22 mouse cellular contexts compared by ENCODE assay signal in genomic region chr17:65725381-65725780, GRCm38 (mm10). TPM values are rescaled to one million over a fixed set of nuclear protein-coding genes. Genes with fewer than 3 reads are reported as not detected.
DNase-seq lines count a peak whose midpoint lies in the region; ATAC-seq and TF ChIP-seq lines count a peak whose summit lies in the region.
"Had no signal": no experiment of that assay in that cellular context is flagged by ENCODE, and none has a peak within 500 bp of the region (broad histone marks: within the 10 kb centered on the region; RNA-seq: fewer than 3 reads in every experiment).

No protein-coding gene starts in this region.

- ATAC-seq in kidney, embryonic 16.5 days (ENCODE audit: low FRiP score, low TSS enrichment), result no peak
- ATAC-seq: CD4-positive, CD25-positive, alpha-beta regulatory T cell, adult 4 months; forebrain, embryonic 15.5 days; intestine, embryonic 16.5 days had no signal

- peak overlapping the region; percentile 17; the same call in 1 of the 2 replicates for H3K27ac ChIP-seq in spleen, adult 2 months (ENCODE audit: insufficient read depth, low read length)
- peak overlapping the region; percentile 25 for H3K27ac ChIP-seq in bone marrow, adult 2 months (ENCODE audit: control insufficient read depth, insufficient read depth, low read depth, low read length, poor library complexity)
- H3K27ac ChIP-seq in kidney, embryonic 16.5 days (ENCODE audit: low read length), result no peak overlapping the region
- H3K27ac ChIP-seq in midbrain, embryonic 10.5 days (replicated peaks), result no peak overlapping the region
- H3K27ac ChIP-seq: embryonic facial prominence, embryonic 12.5 days; forebrain, embryonic 15.5 days; heart, embryonic 10.5 days; hindbrain, embryonic 15.5 days had no signal

- no peaks in the 10 kb centered on the region for H3K36me3 ChIP-seq in spleen, adult 2 months (ENCODE audit: control insufficient read depth, insufficient read depth, low read length)
- H3K36me3 ChIP-seq in kidney, embryonic 16.5 days (ENCODE audit: insufficient read depth, low read length), result peaks cover 3% of the 10 kb centered on the region
- peaks cover 12% of the 10 kb centered on the region for H3K36me3 ChIP-seq in midbrain, embryonic 10.5 days
- H3K36me3 ChIP-seq: G1E; hindbrain, embryonic 15.5 days had no signal

- no peaks in the 10 kb centered on the region for H3K27me3 ChIP-seq in spleen, adult 2 months (ENCODE audit: control insufficient read depth, insufficient read depth, low read length)
- H3K27me3 ChIP-seq in kidney, embryonic 16.5 days (ENCODE audit: insufficient read depth, low read length), result no peaks in the 10 kb centered on the region
- no peaks in the 10 kb centered on the region for H3K27me3 ChIP-seq in midbrain, embryonic 10.5 days (ENCODE audit: low read depth, poor library complexity, severe bottlenecking)
- H3K27me3 ChIP-seq: embryonic facial prominence, embryonic 12.5 days; forebrain, embryonic 15.5 days; hindbrain, embryonic 15.5 days had no signal

- H3K4me2 ChIP-seq in kidney, embryonic 16.5 days (replicated peaks; ENCODE audit: low read depth, low read length), result no peak overlapping the region
- H3K4me2 ChIP-seq: embryonic facial prominence, embryonic 12.5 days; forebrain, embryonic 15.5 days; hindbrain, embryonic 15.5 days had no signal

- no peak for TF ChIP-seq CTCF in spleen, adult 2 months (IDR thresholded peaks at IDR 0.05; ENCODE audit: extremely low read depth, insufficient read depth, insufficient read length, insufficient replicate concordance)
- no peak for TF ChIP-seq CTCF in bone marrow, adult 2 months (IDR thresholded peaks at IDR 0.05; ENCODE audit: control insufficient read depth, insufficient read depth, low read length)

- DNase-seq in spleen, adult 2 months (ENCODE audit: low read depth in 1 of 2, low spot score in 2 of 2), result no peak
- no peak for DNase-seq in spleen, adult 12 weeks (ENCODE audit: low spot score)
- peak; percentile 88 for DNase-seq in ES-CJ7 (ENCODE audit: low read depth, low spot score)
- DNase-seq in heart, postnatal 4 days, result no peak
- no peak for DNase-seq in midbrain, embryonic 10.5 days (ENCODE audit: low spot score)
- DNase-seq: adrenal gland, adult 8-10 months; adrenal gland, postnatal 36 days; cerebellum, adult 9-10 months; cerebellum, postnatal 25 days; gastrocnemius, postnatal 10 days; heart, adult 18-20 months; heart, postnatal 10 days; kidney, adult 2 months had no signal

- 67% methylated on average over 8 of the region's 8 CpGs for WGBS in spleen, adult 2 months
- WGBS in bone marrow, adult 2 months, result 65% methylated on average over 8 of the region's 8 CpGs
- WGBS in kidney, embryonic 16.5 days, result 72% methylated on average over 8 of the region's 8 CpGs
- 51% methylated on average over 8 of the region's 8 CpGs for WGBS in midbrain, embryonic 10.5 days

- no peaks in the 10 kb centered on the region for H3K9me3 ChIP-seq in kidney, embryonic 16.5 days (ENCODE audit: low read length)
- H3K9me3 ChIP-seq in midbrain, embryonic 10.5 days (replicated peaks), result 0 out of 2 replicates have a peak, but pooled peaks cover 4% of the 10 kb centered on the region
- H3K9me3 ChIP-seq: embryonic facial prominence, embryonic 12.5 days; forebrain, embryonic 15.5 days; G1E; heart, embryonic 10.5 days; hindbrain, embryonic 15.5 days had no signal

- H3K9ac ChIP-seq in kidney, embryonic 16.5 days (replicated peaks; ENCODE audit: low read length), result no peak overlapping the region
- H3K9ac ChIP-seq: embryonic facial prominence, embryonic 12.5 days; forebrain, embryonic 15.5 days; hindbrain, embryonic 15.5 days had no signal

- TF ChIP-seq POLR2A in spleen, adult 2 months (IDR thresholded peaks at IDR 0.05; ENCODE audit: low read depth, low read length), result no peak
- TF ChIP-seq POLR2A in bone marrow, adult 2 months (IDR thresholded peaks at IDR 0.05; ENCODE audit: borderline replicate concordance, control insufficient read depth, low read depth, low read length), result no peak

- H3K4me3 ChIP-seq in spleen, adult 2 months (ENCODE audit: extremely low read depth, insufficient read depth, insufficient read length), result no peak overlapping the region
- no peak overlapping the region for H3K4me3 ChIP-seq in bone marrow, adult 2 months (replicated peaks; ENCODE audit: control insufficient read depth, low read depth, low read length)
- no peak overlapping the region for H3K4me3 ChIP-seq in kidney, embryonic 16.5 days (ENCODE audit: low read length)
- H3K4me3 ChIP-seq in midbrain, embryonic 10.5 days, result no peak overlapping the region
- H3K4me3 ChIP-seq: embryonic facial prominence, embryonic 12.5 days; forebrain, embryonic 15.5 days; heart, embryonic 10.5 days; hindbrain, embryonic 15.5 days had no signal

- peaks cover 9% of the 10 kb centered on the region; the same call in 1 of the 2 replicates for H3K4me1 ChIP-seq in spleen, adult 2 months (ENCODE audit: control insufficient read depth, insufficient read depth, insufficient read length)
- H3K4me1 ChIP-seq in bone marrow, adult 2 months (ENCODE audit: control insufficient read depth, insufficient read depth, low read length), result peaks cover 6% of the 10 kb centered on the region; the same call in 1 of the 2 replicates
- H3K4me1 ChIP-seq in kidney, embryonic 16.5 days (ENCODE audit: insufficient read depth, low read length), result no peaks in the 10 kb centered on the region
- H3K4me1 ChIP-seq in midbrain, embryonic 10.5 days, result peaks cover 10% of the 10 kb centered on the region
- H3K4me1 ChIP-seq: embryonic facial prominence, embryonic 12.5 days; forebrain, embryonic 15.5 days; heart, embryonic 10.5 days had no signal

RNA-seq across cellular contexts. Expression of gene Rab31, which starts 47.2 kb away (rescaled TPM):
- 11.0 and 12.3 TPM in 2 replicates for polyA plus RNA-seq in spleen, adult 2 months (2012; rRNA removed)
- 6.8 and 18.0 TPM in 2 replicates for polyA plus RNA-seq in bone marrow, adult 2 months (2011; ENCODE audit: insufficient read depth, insufficient read length, low replicate concordance, missing spikeins)
- 37.8 and 38.4 TPM in 2 replicates for polyA plus RNA-seq in kidney, embryonic 16.5 days (2015; fragmentation: Nextera tagmentation; extraction: Ambion mirVana)
- total RNA-seq in heart, postnatal 4 days (2021), result 10 to 100 TPM; 39.7 to 42.5 TPM
- 62.5 and 67.3 TPM in 2 replicates for polyA plus RNA-seq in midbrain, embryonic 10.5 days (2016; fragmentation: Nextera tagmentation; extraction: Ambion mirVana)

RNA-seq across cellular contexts. Expression of gene Ppp4r1, which starts 57.0 kb away (rescaled TPM):
- 23.1 and 23.3 TPM in 2 replicates for polyA plus RNA-seq in spleen, adult 2 months (2012; rRNA removed)
- 17.9 and 28.6 TPM in 2 replicates for polyA plus RNA-seq in bone marrow, adult 2 months (2011; ENCODE audit: insufficient read depth, insufficient read length, low replicate concordance, missing spikeins)
- 46.6 TPM in 2 replicates for polyA plus RNA-seq in kidney, embryonic 16.5 days (2015; fragmentation: Nextera tagmentation; extraction: Ambion mirVana)
- total RNA-seq in heart, postnatal 4 days (2021), result 10 to 100 TPM; 79.8 to 83.0 TPM
- 58.2 and 60.7 TPM in 2 replicates for polyA plus RNA-seq in midbrain, embryonic 10.5 days (2016; fragmentation: Nextera tagmentation; extraction: Ambion mirVana)

Comparison
In these comparisons a context has a peak if more than half of its experiments do, and no peak if none do; other contexts are left out.
1. H3K27ac ChIP-seq: peak in spleen, adult 2 months (single experiment) and bone marrow, adult 2 months (single experiment); none in kidney, embryonic 16.5 days (single experiment) and midbrain, embryonic 10.5 days (single experiment).